Mouse (Mus musculus): ENCODE data around the gene Nrxn3.
A peak's percentile ranks its signal among the peaks of the same experiment; 100 is the strongest.

Nrxn3 gene

GRCm38 (mm10) chr12:89553223-89553880 lies 830.7 kb downstream of the Nrxn3 start:
- no peak for DNase-seq

- no peak for DNase-seq
These were observed 831.5 kb downstream of the Nrxn3 start for GRCm38 (mm10) chr12:89554171-89554570.

GRCm38 (mm10) chr12:89554740-89555430 lies 832.2 kb downstream of the Nrxn3 start:
- no peak for DNase-seq

- DNase-seq, result no peak
These were observed 836.2 kb downstream of the Nrxn3 start for GRCm38 (mm10) chr12:89558921-89559320.

- DNase-seq, result no peak
These were observed 839.4 kb downstream of the Nrxn3 start for GRCm38 (mm10) chr12:89561989-89562565.

- DNase-seq, result no peak
These were observed 846.2 kb downstream of the Nrxn3 start for GRCm38 (mm10) chr12:89568723-89569377.

- DNase-seq, result no peak
These were observed 869.8 kb downstream of the Nrxn3 start for GRCm38 (mm10) chr12:89592459-89592858.

GRCm38 (mm10) chr12:89613670-89614069 lies 891.0 kb downstream of the Nrxn3 start:
- DNase-seq, result no peak

GRCm38 (mm10) chr12:89625746-89626145 lies 903.1 kb downstream of the Nrxn3 start:
- DNase-seq, result no peak

GRCm38 (mm10) chr12:89640046-89640445 lies 917.4 kb downstream of the Nrxn3 start:
- DNase-seq, result no peak

- DNase-seq, result no peak
These were observed 918.8 kb downstream of the Nrxn3 start for GRCm38 (mm10) chr12:89641460-89641859.

GRCm38 (mm10) chr12:89653211-89653610 lies 930.5 kb downstream of the Nrxn3 start:
- DNase-seq, result no peak

- no peak for DNase-seq
These were observed 938.5 kb downstream of the Nrxn3 start for GRCm38 (mm10) chr12:89661219-89661618.

- no peak for DNase-seq
These were observed 946.2 kb downstream of the Nrxn3 start for GRCm38 (mm10) chr12:89668856-89669255.

- no peak for DNase-seq
These were observed 950.1 kb downstream of the Nrxn3 start for GRCm38 (mm10) chr12:89672819-89673218.

- no peak for DNase-seq
These were observed 963.0 kb downstream of the Nrxn3 start for GRCm38 (mm10) chr12:89685633-89686032.

- no peak for DNase-seq
These were observed 966.4 kb downstream of the Nrxn3 start for GRCm38 (mm10) chr12:89689086-89689485.

- DNase-seq, result peak; percentile 17
These were observed 976.8 kb downstream of the Nrxn3 start for GRCm38 (mm10) chr12:89699469-89699868.

GRCm38 (mm10) chr12:89700937-89701458 lies 978.3 kb downstream of the Nrxn3 start:
- DNase-seq, result peak; percentile 12

GRCm38 (mm10) chr12:89702931-89703330 lies 980.3 kb downstream of the Nrxn3 start:
- DNase-seq, result no peak

GRCm38 (mm10) chr12:89707913-89708312 lies 985.2 kb downstream of the Nrxn3 start:
- no peak for DNase-seq

GRCm38 (mm10) chr12:89710459-89710858 lies 987.8 kb downstream of the Nrxn3 start:
- DNase-seq, result peak; percentile 13

GRCm38 (mm10) chr12:89711791-89712190 lies 989.1 kb downstream of the Nrxn3 start:
- DNase-seq, result no peak

Data from right cerebral cortex, postnatal 14 days (tissue).